Mouse (Mus musculus) liver, postnatal 0 days (tissue): ENCODE results near the gene Mptx2.
"Not testable (repeated sequence)": the region's sequence is repeated elsewhere in the genome, so short reads cannot be mapped to it uniquely, and the experiment has no call there.

Source experiments
- CTCF ChIP-seq: sonication (generic); IDR thresholded peaks from 2 replicates; pipeline ENCODE4 v1.5.1; 2016; ENCODE audit warnings: antibody characterized with exemption, low read depth
- EP300 ChIP-seq: IDR thresholded peaks from 2 replicates; pipeline ENCODE4 v1.6.1; 2016; ENCODE audit warnings: antibody characterized with exemption, low read depth, mild to moderate bottlenecking

DNA sequence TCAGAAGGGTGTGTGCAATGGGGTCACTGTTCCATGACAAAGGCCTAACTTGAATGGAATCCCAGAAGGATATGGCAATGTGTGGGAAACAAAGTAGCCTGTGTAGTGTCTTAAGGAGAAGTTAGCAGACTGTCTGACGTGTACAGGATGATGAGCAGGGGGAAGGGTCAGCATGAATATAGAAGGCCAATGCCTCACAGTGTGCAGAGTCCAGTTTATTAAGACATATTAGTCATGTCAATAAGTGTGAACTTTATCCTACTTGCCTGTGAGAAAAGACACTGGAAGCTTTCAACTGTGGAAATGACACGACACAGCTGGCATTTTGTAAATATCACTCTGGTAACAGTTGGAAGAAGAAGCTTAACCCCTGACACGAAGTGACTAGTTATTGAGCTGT lies 25.2 kb upstream of the Mptx2 start:
- not testable (repeated sequence) for TF ChIP-seq CTCF, EP300
